Mouse (Mus musculus) stomach, embryonic 15.5 days (tissue): ENCODE data around the gene Rab3c. TPM values are rescaled to one million over a fixed set of nuclear protein-coding genes. Genes with fewer than 3 reads are reported as not detected.

Experiments used
- ATAC-seq: fragments of 200-750 bp; cut with Nextera tagmentation; 2 replicates; pipeline ENCODE4 v1.8.0; 2017; ENCODE audit warnings: low read depth, moderate number of reproducible peaks, moderate TSS enrichment; ENCODE audit not compliant: insufficient read depth, low FRiP score
- H3K27ac ChIP-seq: fragments of 300-500 bp; sonication (generic); 2 replicates; pipeline ENCODE4 v1.5.1; 2015; ENCODE audit warnings: mild to moderate bottlenecking, inconsistent platforms
- H3K27me3 ChIP-seq: fragments of 300-500 bp; sonication (generic); replicated peaks from 2 replicates; pipeline ENCODE4 v1.6.1; 2015; ENCODE audit warnings: inconsistent platforms
- H3K36me3 ChIP-seq: fragments of 300-500 bp; sonication (generic); 2 replicates; pipeline ENCODE4 v1.6.1; 2015; ENCODE audit warnings: inconsistent platforms
- H3K4me1 ChIP-seq: fragments of 300-500 bp; sonication (generic); 2 replicates; pipeline ENCODE4 v1.6.1; 2015; ENCODE audit warnings: inconsistent platforms
- H3K4me2 ChIP-seq: fragments of 300-500 bp; sonication (generic); 2 replicates; pipeline ENCODE4 v1.6.1; 2015; ENCODE audit warnings: mild to moderate bottlenecking, inconsistent platforms
- H3K4me3 ChIP-seq: fragments of 300-500 bp; sonication (generic); replicated peaks from 2 replicates; pipeline ENCODE4 v1.5.1; 2015; ENCODE audit warnings: inconsistent platforms
- H3K9ac ChIP-seq: fragments of 300-500 bp; sonication (generic); 2 replicates; pipeline ENCODE4 v1.6.1; 2015; ENCODE audit warnings: inconsistent platforms
- H3K9me3 ChIP-seq: fragments of 300-500 bp; sonication (generic); 2 replicates; pipeline ENCODE4 v1.6.1; 2016; ENCODE audit warnings: inconsistent platforms
- WGBS: fragments of 180-500 bp; shearing (Covaris S2); methylation state at CpG from one replicate; pipeline ENCODE4 v1.1.7; 2015; 5-methylcytosine and 5-hydroxymethylcytosine counted together
- polyA plus RNA-seq: library from polyadenylated mRNA; unstranded; fragments of >200 nt; fragmentation: Nextera tagmentation; extraction: Ambion mirVana; gene quantifications from 2 replicates; pipeline ENCODE4 v1.2.1, GENCODE M21; 2015

Gene Rab3c
- polyA plus RNA-seq, 1 experiment from 2014 or later, result 4.8 TPM

- 60% methylated on average over 4 of the region's 4 CpGs for WGBS
- H3K9me3 ChIP-seq, result no peaks in the 10 kb centered on the region
- H3K4me3 ChIP-seq, result no peak overlapping the region
- no peaks in the 10 kb centered on the region for H3K36me3 ChIP-seq
- no peak overlapping the region for H3K9ac ChIP-seq
- no peaks in the 10 kb centered on the region for H3K27me3 ChIP-seq
- no peaks in the 10 kb centered on the region for H3K4me1 ChIP-seq
- no peak overlapping the region for H3K4me2 ChIP-seq
- no peak for ATAC-seq
- H3K27ac ChIP-seq, result no peak overlapping the region
Observed at GRCm38 (mm10) chr13:110122825-110123224, 158.0 kb downstream of the Rab3c start.

GRCm38 (mm10) chr13:110116892-110117291 lies 163.9 kb downstream of the Rab3c start:
- H3K4me2 ChIP-seq, result no peak overlapping the region
- ATAC-seq, result no peak
- H3K36me3 ChIP-seq, result no peaks in the 10 kb centered on the region
- no peak overlapping the region for H3K27ac ChIP-seq
- H3K9me3 ChIP-seq, result no peaks in the 10 kb centered on the region
- no peaks in the 10 kb centered on the region for H3K4me1 ChIP-seq
- H3K9ac ChIP-seq, result no peak overlapping the region
- WGBS, result 87% methylated on average over 5 of the region's 5 CpGs
- H3K27me3 ChIP-seq, result no peaks in the 10 kb centered on the region
- H3K4me3 ChIP-seq, result no peak overlapping the region

DNA sequence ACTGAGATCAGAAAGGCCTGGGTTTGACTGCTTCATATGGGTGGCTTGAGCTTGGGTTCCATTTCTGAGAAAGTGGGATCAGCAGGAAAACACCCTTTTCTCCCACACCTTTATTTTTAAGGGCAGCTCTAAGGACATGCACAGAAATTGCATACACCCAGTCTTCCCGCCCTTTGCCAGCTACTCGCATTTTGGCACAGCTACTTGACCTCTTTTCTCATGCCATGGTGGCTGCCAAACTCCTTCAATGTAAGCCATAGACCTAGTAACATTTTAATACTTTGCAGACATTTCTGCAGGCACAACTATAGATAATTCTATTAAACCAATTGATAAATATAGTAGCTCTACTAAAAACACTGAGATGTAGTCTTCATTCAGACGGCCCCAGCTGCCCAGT lies 164.5 kb downstream of the Rab3c start:
- Histone ChIP-seq H3K9me3 (no peaks in the 10 kb centered on the region), H3K27ac (no peak overlapping the region), H3K4me3 (no peak overlapping the region), H3K4me1 (no peaks in the 10 kb centered on the region), H3K4me2 (no peak overlapping the region), H3K36me3 (no peaks in the 10 kb centered on the region), H3K9ac (no peak overlapping the region), H3K27me3 (no peaks in the 10 kb centered on the region)
- 86% methylated on average over 3 of the region's 3 CpGs for WGBS
- ATAC-seq, result no peak

- Histone ChIP-seq H3K9me3 (no peaks in the 10 kb centered on the region), H3K27me3 (no peaks in the 10 kb centered on the region), H3K4me1 (no peaks in the 10 kb centered on the region), H3K4me2 (no peak overlapping the region), H3K4me3 (no peak overlapping the region), H3K36me3 (no peaks in the 10 kb centered on the region), H3K27ac (no peak overlapping the region), H3K9ac (no peak overlapping the region)
- WGBS, result 52% methylated on average over 7 of the region's 7 CpGs
- no peak for ATAC-seq
Observed at GRCm38 (mm10) chr13:110114870-110115645, 165.7 kb downstream of the Rab3c start.

- Histone ChIP-seq H3K27me3 (no peaks in the 10 kb centered on the region), H3K9me3 (no peaks in the 10 kb centered on the region), H3K36me3 (no peaks in the 10 kb centered on the region), H3K4me3 (no peak overlapping the region), H3K4me1 (no peaks in the 10 kb centered on the region), H3K27ac (no peak overlapping the region), H3K4me2 (no peak overlapping the region), H3K9ac (no peak overlapping the region)
- no peak for ATAC-seq
- 89% methylated on average over 6 of the region's 6 CpGs for WGBS
Observed at GRCm38 (mm10) chr13:110113711-110114110, 167.1 kb downstream of the Rab3c start.

GRCm38 (mm10) chr13:110097424-110098050 lies 183.3 kb downstream of the Rab3c start:
- no peaks in the 10 kb centered on the region for H3K4me1 ChIP-seq
- H3K4me3 ChIP-seq, result no peak overlapping the region
- no peak overlapping the region for H3K4me2 ChIP-seq
- no peak for ATAC-seq
- no peaks in the 10 kb centered on the region for H3K27me3 ChIP-seq
- no peak overlapping the region for H3K9ac ChIP-seq
- no peaks in the 10 kb centered on the region for H3K36me3 ChIP-seq
- H3K27ac ChIP-seq, result no peak overlapping the region
- H3K9me3 ChIP-seq, result no peaks in the 10 kb centered on the region
- 73% methylated on average over 6 of the region's 6 CpGs for WGBS

GRCm38 (mm10) chr13:110094998-110095397 lies 185.8 kb downstream of the Rab3c start:
- H3K27ac ChIP-seq, result no peak overlapping the region
- H3K4me3 ChIP-seq, result no peak overlapping the region
- H3K9ac ChIP-seq, result no peak overlapping the region
- no peaks in the 10 kb centered on the region for H3K4me1 ChIP-seq
- H3K9me3 ChIP-seq, result no peaks in the 10 kb centered on the region
- H3K36me3 ChIP-seq, result no peaks in the 10 kb centered on the region
- H3K27me3 ChIP-seq, result no peaks in the 10 kb centered on the region
- ATAC-seq, result no peak
- no peak overlapping the region for H3K4me2 ChIP-seq
- 76% methylated on average over 6 of the region's 6 CpGs for WGBS

GRCm38 (mm10) chr13:110093720-110094685 lies 186.8 kb downstream of the Rab3c start:
- H3K9ac ChIP-seq, result no peak overlapping the region
- H3K27ac ChIP-seq, result no peak overlapping the region
- no peaks in the 10 kb centered on the region for H3K9me3 ChIP-seq
- H3K36me3 ChIP-seq, result no peaks in the 10 kb centered on the region
- 54% methylated on average over 17 of the region's 17 CpGs for WGBS
- no peak for ATAC-seq
- no peaks in the 10 kb centered on the region for H3K4me1 ChIP-seq
- no peak overlapping the region for H3K4me3 ChIP-seq
- no peaks in the 10 kb centered on the region for H3K27me3 ChIP-seq
- no peak overlapping the region for H3K4me2 ChIP-seq

DNA sequence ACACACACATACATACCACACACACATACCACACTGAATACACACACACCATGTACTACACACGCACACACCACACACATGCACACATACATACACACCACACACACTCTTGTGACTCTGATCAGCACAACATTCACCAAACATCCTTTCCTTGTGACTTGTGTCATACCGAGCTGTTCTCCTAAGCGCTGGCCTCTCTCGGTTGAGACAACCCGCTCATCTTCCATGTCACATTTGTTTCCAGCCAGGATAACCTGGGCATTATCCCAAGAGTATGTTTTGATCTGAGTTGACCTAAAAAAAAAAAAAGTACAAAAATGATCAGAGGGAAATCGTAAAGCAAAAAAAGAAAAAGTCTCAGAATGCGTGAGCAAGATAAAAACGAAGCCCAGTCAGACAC lies 196.8 kb downstream of the Rab3c start:
- no peaks in the 10 kb centered on the region for H3K9me3 ChIP-seq
- H3K4me2 ChIP-seq, result no peak overlapping the region
- H3K4me1 ChIP-seq, result no peaks in the 10 kb centered on the region
- H3K9ac ChIP-seq, result no peak overlapping the region
- H3K36me3 ChIP-seq, result no peaks in the 10 kb centered on the region
- H3K4me3 ChIP-seq, result no peak overlapping the region
- no peaks in the 10 kb centered on the region for H3K27me3 ChIP-seq
- 82% methylated on average over 8 of the region's 8 CpGs for WGBS
- no peak for ATAC-seq
- H3K27ac ChIP-seq, result no peak overlapping the region

GRCm38 (mm10) chr13:110081174-110081573 lies 199.6 kb downstream of the Rab3c start:
- H3K9me3 ChIP-seq, result no peaks in the 10 kb centered on the region
- ATAC-seq, result no peak
- no peak overlapping the region for H3K9ac ChIP-seq
- no peaks in the 10 kb centered on the region for H3K27me3 ChIP-seq
- H3K4me3 ChIP-seq, result no peak overlapping the region
- H3K27ac ChIP-seq, result no peak overlapping the region
- H3K4me1 ChIP-seq, result no peaks in the 10 kb centered on the region
- H3K4me2 ChIP-seq, result no peak overlapping the region
- H3K36me3 ChIP-seq, result no peaks in the 10 kb centered on the region

- no peak overlapping the region for H3K27ac ChIP-seq
- no peaks in the 10 kb centered on the region for H3K36me3 ChIP-seq
- no peak overlapping the region for H3K4me3 ChIP-seq
- no peaks in the 10 kb centered on the region for H3K27me3 ChIP-seq
- 80% methylated on average over 9 of the region's 9 CpGs for WGBS
- ATAC-seq, result no peak
- no peaks in the 10 kb centered on the region for H3K4me1 ChIP-seq
- H3K9ac ChIP-seq, result no peak overlapping the region
- no peak overlapping the region for H3K4me2 ChIP-seq
- H3K9me3 ChIP-seq, result no peaks in the 10 kb centered on the region
Observed at GRCm38 (mm10) chr13:110075587-110075986, 205.2 kb downstream of the Rab3c start.

GRCm38 (mm10) chr13:110074180-110074579 lies 206.6 kb downstream of the Rab3c start:
- no peaks in the 10 kb centered on the region for H3K4me1 ChIP-seq
- no peak overlapping the region for H3K9ac ChIP-seq
- no peak for ATAC-seq
- 65% methylated on average over 2 of the region's 2 CpGs for WGBS
- no peak overlapping the region for H3K27ac ChIP-seq
- H3K4me3 ChIP-seq, result no peak overlapping the region
- H3K36me3 ChIP-seq, result no peaks in the 10 kb centered on the region
- no peaks in the 10 kb centered on the region for H3K27me3 ChIP-seq
- no peak overlapping the region for H3K4me2 ChIP-seq
- no peaks in the 10 kb centered on the region for H3K9me3 ChIP-seq
